Mouse (Mus musculus) lung, embryonic 16.5 days (tissue): ENCODE measurements around the gene Copz1. TPM values are rescaled to one million over a fixed set of nuclear protein-coding genes. Genes with fewer than 3 reads are reported as not detected.
A peak's percentile ranks its signal among the peaks of the same experiment; 100 is the strongest.

Source experiments
- ATAC-seq: fragments of 200-750 bp; cut with Nextera tagmentation; 2 replicates; pipeline ENCODE4 v1.8.0; 2017; ENCODE audit warnings: low read depth, mild to moderate bottlenecking, moderate library complexity
- H3K27ac ChIP-seq: fragments of 300-500 bp; sonication (generic); 2 replicates; pipeline ENCODE4 v1.5.1; 2014; ENCODE audit warnings: mild to moderate bottlenecking, control low read depth, low read length
- H3K27me3 ChIP-seq: fragments of 300-500 bp; sonication (generic); 2 replicates; pipeline ENCODE4 v1.6.1; 2014; ENCODE audit warnings: low read depth, low read length, mixed read lengths; ENCODE audit not compliant: control insufficient read depth, insufficient read depth
- H3K36me3 ChIP-seq: fragments of 300-500 bp; sonication (generic); 2 replicates; pipeline ENCODE4 v1.6.1; 2014; ENCODE audit warnings: low read length; ENCODE audit not compliant: control insufficient read depth, insufficient read depth
- H3K4me1 ChIP-seq: fragments of 300-500 bp; sonication (generic); replicated peaks from 2 replicates; pipeline ENCODE4 v1.6.1; 2014; ENCODE audit warnings: low read length, mixed read lengths; ENCODE audit not compliant: control insufficient read depth, insufficient read depth
- H3K4me2 ChIP-seq: fragments of 300-500 bp; sonication (generic); 2 replicates; pipeline ENCODE4 v1.6.1; 2014; ENCODE audit warnings: low read depth, low read length, control low read depth
- H3K4me3 ChIP-seq: fragments of 300-500 bp; sonication (generic); 2 replicates; pipeline ENCODE4 v1.5.1; 2014; ENCODE audit warnings: mild to moderate bottlenecking, low read length, control low read depth
- H3K9ac ChIP-seq: fragments of 300-500 bp; sonication (generic); 2 replicates; pipeline ENCODE4 v1.6.1; 2014; ENCODE audit warnings: low read length, control low read depth
- H3K9me3 ChIP-seq: fragments of 300-500 bp; sonication (generic); 2 replicates; pipeline ENCODE4 v1.6.1; 2016; ENCODE audit warnings: low read length; ENCODE audit not compliant: control insufficient read depth
- WGBS: fragments of 180-500 bp; shearing (Covaris S2); extraction: QIAGEN DNeasy Blood & Tissue Kit; methylation state at CpG from one replicate; pipeline ENCODE4 v1.1.7; 2014; 5-methylcytosine and 5-hydroxymethylcytosine counted together
- polyA plus RNA-seq: library from polyadenylated mRNA; unstranded; fragments of >200 nt; fragmentation: Nextera tagmentation; extraction: Ambion mirVana; gene quantifications from 2 replicates; pipeline ENCODE4 v1.2.1, GENCODE M21; 2015

Gene Copz1
- polyA plus RNA-seq, 1 experiment from 2014 or later = 290 TPM

DNA sequence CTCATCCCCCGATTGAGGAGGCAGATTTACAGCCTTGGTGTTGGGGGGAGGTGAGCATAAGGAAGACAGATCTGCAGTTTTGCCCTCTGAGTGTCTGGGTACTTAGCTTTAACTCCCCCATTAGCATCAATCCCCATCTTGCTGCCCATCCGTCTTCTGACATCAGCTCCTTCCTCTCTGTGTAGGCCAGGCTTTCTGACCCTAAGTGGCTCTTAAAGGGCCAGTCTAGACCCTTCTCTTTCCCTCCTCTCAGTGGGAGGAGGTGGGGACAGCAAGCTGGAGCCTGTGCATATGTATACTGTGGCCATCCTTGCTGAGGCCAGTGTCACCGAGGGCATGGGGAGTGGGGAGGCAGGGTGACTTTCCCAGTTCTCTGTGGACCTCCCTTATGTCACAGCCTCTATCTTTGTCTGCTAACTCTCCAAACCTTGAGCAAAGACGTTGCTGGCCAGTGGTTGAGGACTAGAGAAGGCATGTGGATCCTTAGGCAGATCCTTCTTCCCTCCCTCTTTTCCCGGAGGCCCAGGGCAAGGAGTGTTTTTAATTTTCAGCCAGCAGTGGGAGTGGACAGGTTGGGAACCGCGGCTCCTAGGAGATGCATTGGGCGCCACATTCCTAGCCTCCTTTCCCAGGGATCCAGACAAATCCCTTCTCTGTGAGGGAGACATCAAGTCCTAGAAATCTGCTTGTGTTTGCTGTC, 31.6 kb downstream of the Copz1 start:
- 6% methylated on average over 8 of the region's 8 CpGs for WGBS
- ATAC-seq = no peak
- H3K27ac ChIP-seq = peak overlapping the region; percentile 90
- peak overlapping the region; percentile 72 for H3K9ac ChIP-seq
- H3K4me3 ChIP-seq = peak overlapping the region; percentile 53
- H3K36me3 ChIP-seq = no peaks in the 10 kb centered on the region
- H3K9me3 ChIP-seq = no peaks in the 10 kb centered on the region
- peak overlapping the region; percentile 65 for H3K4me2 ChIP-seq
- H3K4me1 ChIP-seq = peaks cover 75% of the 10 kb centered on the region
- peaks cover 1% of the 10 kb centered on the region; the same call in 1 of the 2 replicates for H3K27me3 ChIP-seq

- ATAC-seq = peak; percentile 1; the same call in 1 of the 2 replicates
- Histone ChIP-seq H3K9ac (peak overlapping the region; percentile 72), H3K9me3 (no peaks in the 10 kb centered on the region), H3K4me3 (peak overlapping the region; percentile 53), H3K4me2 (peak overlapping the region; percentile 65), H3K4me1 (peaks cover 72% of the 10 kb centered on the region), H3K27me3 (peaks cover 3% of the 10 kb centered on the region; the same call in 1 of the 2 replicates), H3K27ac (peak overlapping the region; percentile 90), H3K36me3 (no peaks in the 10 kb centered on the region)
- whole genome bisulfite sequencing = 0% methylated on average over 9 of the region's 9 CpGs
These were observed 32.1 kb downstream of the Copz1 start for GRCm38 (mm10) chr15:103304616-103304969.

DNA sequence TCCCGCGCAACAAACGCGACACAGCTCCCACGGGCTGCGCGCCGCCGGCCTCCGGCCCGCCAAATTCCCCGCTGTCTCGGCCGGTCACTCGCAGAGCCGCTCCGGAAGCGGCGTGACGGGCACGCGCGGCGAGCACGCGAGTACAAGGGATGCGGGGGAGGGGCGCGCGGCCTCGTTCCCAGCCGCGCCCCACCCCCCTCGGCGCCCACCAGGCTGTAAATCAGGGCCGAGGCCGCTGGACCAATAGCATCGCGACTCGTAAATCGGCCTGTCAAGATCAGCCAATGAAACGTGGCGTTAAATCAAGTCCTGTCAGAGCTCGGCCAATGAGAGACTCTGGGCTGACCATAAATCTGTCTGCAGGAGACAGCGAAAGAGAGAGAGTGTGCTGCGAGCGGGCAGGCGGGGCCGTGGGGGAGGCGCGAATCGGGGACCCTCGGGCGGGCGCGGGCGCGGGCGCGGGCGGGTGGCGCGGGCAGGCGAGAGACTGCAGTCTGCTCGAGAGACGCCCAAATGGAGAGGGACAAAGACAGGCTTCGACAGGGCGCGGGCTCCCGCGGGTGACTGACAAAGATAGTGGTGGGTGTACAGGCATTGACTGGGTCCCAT, 32.7 kb downstream of the Copz1 start:
- H3K9ac ChIP-seq = peak overlapping the region; percentile 81
- 1% methylated on average over 66 of the region's 71 CpGs for WGBS
- peak overlapping the region; percentile 65 for H3K4me2 ChIP-seq
- no peaks in the 10 kb centered on the region for H3K36me3 ChIP-seq
- no peaks in the 10 kb centered on the region for H3K9me3 ChIP-seq
- peak; percentile 96 for ATAC-seq
- peak overlapping the region; percentile 96 for H3K27ac ChIP-seq
- H3K4me3 ChIP-seq = peak overlapping the region; percentile 53
- peaks cover 66% of the 10 kb centered on the region for H3K4me1 ChIP-seq
- H3K27me3 ChIP-seq = peaks cover 3% of the 10 kb centered on the region; the same call in 1 of the 2 replicates

DNA sequence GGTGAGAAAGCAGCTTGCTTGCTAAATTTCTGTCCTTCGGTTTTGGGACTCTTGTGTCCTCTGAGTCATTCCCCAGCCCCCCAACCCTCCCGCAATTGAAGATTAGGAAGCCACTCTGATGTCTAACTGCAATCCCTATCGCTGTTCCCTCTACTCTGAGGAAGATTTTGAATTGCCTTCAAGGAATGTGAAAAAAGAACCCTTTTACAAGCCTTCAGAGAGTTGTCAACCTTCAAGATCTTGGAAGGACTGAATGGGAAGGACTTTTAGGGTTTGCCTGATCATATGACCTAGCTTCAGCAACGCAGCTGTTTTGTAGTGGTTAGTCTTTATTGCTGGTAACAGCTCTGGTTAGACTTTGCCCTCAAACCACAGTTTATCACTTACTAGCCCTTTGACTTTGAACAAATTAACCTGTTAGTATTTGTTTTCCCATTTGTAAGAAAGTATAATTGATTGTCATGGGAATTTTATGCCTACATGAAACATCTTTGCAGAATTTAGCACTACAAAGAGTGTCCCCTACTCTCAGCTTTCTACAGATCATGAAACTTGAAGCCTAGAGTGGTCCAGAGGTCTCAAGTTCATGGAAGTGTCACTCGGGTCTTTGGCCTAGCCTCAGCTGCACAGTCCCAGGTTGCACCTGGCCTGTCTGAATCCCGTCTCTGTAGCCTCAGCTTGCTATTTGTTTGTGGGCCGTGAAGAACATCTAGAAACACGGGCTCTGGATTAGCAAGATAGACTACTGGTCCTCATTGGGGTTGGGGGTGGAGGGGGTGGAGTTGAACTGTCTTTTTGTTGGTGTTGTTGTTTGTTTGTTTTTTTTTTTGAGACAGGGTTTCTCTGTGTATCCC, 33.5 kb downstream of the Copz1 start:
- Histone ChIP-seq H3K9me3 (no peaks in the 10 kb centered on the region), H3K4me3 (peak overlapping the region; percentile 53), H3K27me3 (peaks cover 3% of the 10 kb centered on the region; the same call in 1 of the 2 replicates), H3K9ac (peak overlapping the region; percentile 81), H3K4me2 (peak overlapping the region; percentile 65), H3K4me1 (peaks cover 58% of the 10 kb centered on the region), H3K36me3 (no peaks in the 10 kb centered on the region), H3K27ac (peak overlapping the region; percentile 96)
- ATAC-seq = no peak
- 31% methylated on average over 8 of the region's 8 CpGs for WGBS

DNA sequence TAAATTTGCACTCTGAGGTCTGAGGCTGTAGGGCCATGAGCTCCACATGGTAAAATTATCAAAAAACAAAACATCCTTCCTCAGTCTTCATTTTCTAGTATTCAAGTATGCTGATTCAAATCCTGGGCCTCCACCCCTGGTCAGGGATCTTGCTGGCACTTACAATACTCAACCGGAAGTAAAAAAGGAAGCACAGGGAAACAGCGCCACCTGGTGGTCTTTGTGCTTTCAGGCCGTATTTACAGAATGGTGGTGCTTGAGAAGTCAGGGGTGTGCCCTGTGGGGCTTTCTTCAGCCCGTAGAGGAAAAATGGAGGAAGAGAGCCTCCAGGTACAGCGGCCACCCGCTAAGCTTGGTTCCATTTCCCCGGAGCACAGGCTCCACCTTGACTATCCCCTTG, 34.6 kb downstream of the Copz1 start:
- whole genome bisulfite sequencing = 2% methylated on average over 7 of the region's 7 CpGs
- no peaks in the 10 kb centered on the region for H3K9me3 ChIP-seq
- H3K36me3 ChIP-seq = no peaks in the 10 kb centered on the region
- H3K4me3 ChIP-seq = no peak overlapping the region
- peaks cover 47% of the 10 kb centered on the region for H3K4me1 ChIP-seq
- peak overlapping the region; percentile 51 for H3K9ac ChIP-seq
- ATAC-seq = no peak
- peak overlapping the region; percentile 41 for H3K4me2 ChIP-seq
- H3K27ac ChIP-seq = peak overlapping the region; percentile 51
- peaks cover 3% of the 10 kb centered on the region; the same call in 1 of the 2 replicates for H3K27me3 ChIP-seq

DNA sequence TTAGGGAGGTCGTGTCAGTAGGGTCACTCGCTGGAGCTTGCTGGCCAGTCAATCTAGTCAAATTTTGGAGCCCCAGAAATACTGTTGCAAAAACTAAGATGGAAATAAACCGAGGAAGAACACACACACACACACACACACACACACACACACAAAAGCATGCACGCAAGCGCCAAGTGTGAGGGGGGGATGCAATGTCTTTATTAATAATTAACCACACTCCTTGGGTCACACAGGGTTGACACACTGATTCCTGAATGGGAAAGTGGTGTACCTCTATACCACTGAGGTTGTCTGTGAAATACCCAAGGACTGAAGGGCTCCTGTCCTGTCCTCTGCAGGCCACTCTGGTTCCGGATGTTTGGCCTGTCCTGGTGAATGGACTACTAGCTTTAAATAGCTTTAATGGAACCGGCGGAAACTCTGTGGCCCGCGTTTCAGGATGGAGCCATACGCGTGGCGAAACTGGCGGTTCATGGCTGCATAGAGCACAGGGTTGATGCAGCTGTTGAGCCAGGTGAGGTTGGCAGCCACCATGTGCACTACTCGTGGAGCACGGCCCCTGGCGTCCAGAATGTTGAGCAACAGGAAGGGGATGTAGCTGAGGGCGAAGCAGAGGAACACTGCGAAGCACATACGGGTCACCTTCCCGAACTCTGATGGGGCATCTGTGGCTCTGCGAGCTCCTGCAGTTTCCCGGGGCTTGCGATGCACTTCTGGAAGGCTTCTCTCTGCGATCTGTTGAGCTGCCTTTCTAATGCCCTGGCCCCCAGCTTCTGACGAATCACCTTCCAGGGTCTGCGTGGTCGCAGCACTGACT, 35.8 kb downstream of the Copz1 start:
- Histone ChIP-seq H3K4me3 (no peak overlapping the region), H3K9me3 (no peaks in the 10 kb centered on the region), H3K4me2 (peak overlapping the region; percentile 9), H3K27me3 (peaks cover 3% of the 10 kb centered on the region; the same call in 1 of the 2 replicates), H3K9ac (peak overlapping the region; percentile 53), H3K4me1 (peaks cover 37% of the 10 kb centered on the region), H3K27ac (no peak overlapping the region), H3K36me3 (no peaks in the 10 kb centered on the region)
- 31% methylated on average over 28 of the region's 28 CpGs for WGBS
- ATAC-seq = no peak

DNA sequence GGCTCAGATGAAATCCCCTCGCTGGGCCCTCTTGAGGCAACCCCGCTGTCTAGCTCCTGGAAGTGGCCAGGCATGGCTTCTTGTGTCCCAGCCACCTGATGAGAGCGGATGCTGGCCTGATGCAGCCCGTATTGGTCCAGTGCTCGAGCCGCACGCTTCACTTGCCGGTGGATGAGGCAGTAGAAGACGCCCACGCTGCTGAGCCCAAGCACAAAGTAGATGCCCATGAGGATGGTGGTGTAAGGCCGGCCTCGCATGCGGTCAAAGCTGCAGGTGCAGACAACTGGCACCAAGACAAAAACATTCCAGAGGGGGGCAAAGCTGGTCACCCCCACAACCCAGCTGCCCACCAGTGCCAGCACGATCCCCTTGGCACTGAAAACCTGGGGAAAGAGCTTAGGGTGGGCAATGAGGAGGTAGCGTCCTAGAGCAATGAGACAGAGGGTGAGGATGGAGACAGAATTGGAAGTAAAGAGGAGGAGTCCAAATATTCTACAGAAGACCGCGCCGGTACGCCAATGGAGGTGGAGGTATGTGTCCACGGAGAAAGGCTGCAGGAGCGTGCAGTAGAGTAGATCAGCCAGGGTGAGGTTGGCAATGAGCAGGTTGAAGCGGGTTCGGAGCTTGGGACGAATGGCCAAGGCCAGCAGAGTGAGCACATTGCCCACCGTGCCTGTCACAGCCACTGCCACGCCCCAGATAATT, 36.5 kb downstream of the Copz1 start:
- WGBS = 62% methylated on average over 26 of the region's 26 CpGs
- H3K4me2 ChIP-seq = peak overlapping the region; percentile 9
- ATAC-seq = no peak
- H3K36me3 ChIP-seq = no peaks in the 10 kb centered on the region
- H3K4me3 ChIP-seq = no peak overlapping the region
- H3K27me3 ChIP-seq = peaks cover 3% of the 10 kb centered on the region; the same call in 1 of the 2 replicates
- H3K9me3 ChIP-seq = no peaks in the 10 kb centered on the region
- H3K27ac ChIP-seq = no peak overlapping the region
- peaks cover 37% of the 10 kb centered on the region for H3K4me1 ChIP-seq
- H3K9ac ChIP-seq = peak overlapping the region; percentile 53

- Histone ChIP-seq H3K27ac (no peak within 1 kb of the TSS), H3K36me3 (no peaks in the 10 kb centered on the region), H3K27me3 (peaks cover 3% of the 10 kb centered on the region; the same call in 1 of the 2 replicates), H3K4me3 (no peak within 1 kb of the TSS), H3K4me2 (no peak within 1 kb of the TSS), H3K4me1 (peaks cover 44% of the 10 kb centered on the region), H3K9ac (no peak within 1 kb of the TSS), H3K9me3 (no peaks in the 10 kb centered on the region)
- 33% methylated on average over 6 of the region's 6 CpGs for WGBS
- no peak for ATAC-seq
These were observed 37.9 kb downstream of the Copz1 start, which contains the start of gene Gpr84 for GRCm38 (mm10) chr15:103310365-103310910. TSS of gene Gpr84 (minus strand) at chr15:103310612.
